Mouse (Mus musculus): ENCODE measurements around the gene Serpina10.
"Not testable (repeated sequence)": the region's sequence is repeated elsewhere in the genome, so short reads cannot be mapped to it uniquely, and the experiment has no call there.

Serpina10 gene

GRCm38 (mm10) chr12:103631203-103631612 is at the start of gene Serpina10:
TSS of gene Serpina10 (minus strand) at chr12:103631444.
- no peak for DNase-seq (ENCODE audit: low read depth, low spot score)

GRCm38 (mm10) chr12:103679853-103680252 is 48.6 kb upstream of the Serpina10 start:
- not testable (repeated sequence) for DNase-seq (ENCODE audit: low read depth, low spot score)

GRCm38 (mm10) chr12:103676039-103676438 is 44.8 kb upstream of the Serpina10 start, which contains the start of gene Serpina16:
TSS of gene Serpina16 (minus strand) at chr12:103676139.
- no peak for DNase-seq (ENCODE audit: low read depth, low spot score)

DNA sequence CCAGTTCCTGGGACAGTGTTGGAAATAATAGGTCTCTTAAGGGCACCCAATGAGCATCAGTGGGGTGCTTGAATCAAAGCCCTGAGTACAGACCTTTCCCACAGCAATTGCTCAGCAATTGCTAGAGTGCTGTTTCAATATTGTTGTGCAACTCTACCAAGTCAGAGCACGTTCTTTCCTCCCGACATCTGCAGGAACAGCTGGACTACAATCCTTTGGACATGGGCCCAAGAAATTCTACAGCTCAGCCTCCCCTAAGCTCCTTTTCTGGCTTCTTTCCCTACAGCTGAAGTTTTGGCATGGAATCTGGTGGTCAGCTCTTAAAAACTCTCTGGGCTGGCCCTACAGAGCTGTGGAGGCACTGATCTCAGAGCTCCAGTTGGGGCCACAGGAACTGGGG is 41.9 kb upstream of the Serpina10 start:
- DNase-seq (ENCODE audit: low read depth, low spot score), result no peak

GRCm38 (mm10) chr12:103671483-103671882 is 40.2 kb upstream of the Serpina10 start:
- DNase-seq (ENCODE audit: low read depth, low spot score), result no peak

DNA sequence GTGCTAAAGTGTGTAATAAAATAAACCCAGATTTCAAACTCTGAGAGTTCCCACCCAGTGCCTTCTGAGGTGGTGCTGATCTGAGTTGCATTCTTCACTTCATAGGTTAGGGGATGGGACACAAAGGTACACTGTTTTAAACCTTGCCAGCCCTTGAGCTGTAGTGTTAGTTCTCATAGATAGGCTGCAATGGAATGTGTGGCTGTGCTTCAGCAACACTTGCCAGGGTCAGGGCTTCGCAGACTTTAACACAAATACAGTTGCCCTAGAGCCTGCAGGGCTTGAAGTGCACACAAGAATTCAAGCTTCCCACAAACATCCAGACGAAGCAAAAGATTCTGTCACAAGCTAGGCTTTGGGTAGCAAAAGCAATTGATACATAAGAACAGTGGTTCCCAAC is 39.7 kb upstream of the Serpina10 start:
- DNase-seq (ENCODE audit: low read depth, low spot score), result no peak

DNA sequence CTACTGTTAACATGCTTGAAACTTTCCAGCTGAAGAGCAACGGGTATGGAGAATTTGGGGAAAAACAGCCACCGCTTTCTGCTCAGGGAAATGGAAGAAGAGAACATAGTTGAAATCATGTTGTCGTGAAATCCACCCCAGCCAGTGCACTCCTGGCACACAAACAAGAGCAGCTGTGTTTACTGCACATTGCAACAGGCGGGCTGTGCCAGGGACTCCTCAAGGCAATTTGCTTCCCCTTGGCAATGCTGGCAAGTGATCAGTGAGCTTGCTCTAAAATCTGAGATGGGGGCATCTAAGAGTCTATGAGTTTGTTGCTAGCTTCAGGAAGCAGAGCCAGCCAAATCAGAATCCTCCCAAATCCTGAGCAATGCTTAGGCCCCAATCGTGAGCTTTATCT is 39.1 kb upstream of the Serpina10 start:
- peak; percentile 53 for DNase-seq (ENCODE audit: low read depth, low spot score)

DNA sequence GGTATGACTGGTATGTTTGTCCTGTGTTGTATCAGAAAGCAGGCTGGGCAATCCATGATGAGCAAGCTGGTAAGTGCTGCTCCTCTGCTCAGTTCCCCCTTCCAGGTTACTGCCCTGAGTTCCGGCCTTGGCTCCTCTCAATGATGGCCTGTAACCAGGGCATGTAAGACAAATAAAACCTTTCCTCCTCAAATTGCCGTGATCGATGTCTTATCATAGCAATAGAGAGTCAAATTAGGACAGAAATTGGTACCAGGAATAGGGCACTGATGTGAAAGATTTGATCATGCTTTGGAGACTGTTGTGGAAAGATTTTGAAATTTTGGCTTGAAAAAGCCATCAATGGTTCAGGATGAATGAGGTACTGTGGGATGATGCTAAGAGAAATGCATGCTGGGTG is 34.0 kb upstream of the Serpina10 start:
- no peak for DNase-seq (ENCODE audit: low read depth, low spot score)

DNA sequence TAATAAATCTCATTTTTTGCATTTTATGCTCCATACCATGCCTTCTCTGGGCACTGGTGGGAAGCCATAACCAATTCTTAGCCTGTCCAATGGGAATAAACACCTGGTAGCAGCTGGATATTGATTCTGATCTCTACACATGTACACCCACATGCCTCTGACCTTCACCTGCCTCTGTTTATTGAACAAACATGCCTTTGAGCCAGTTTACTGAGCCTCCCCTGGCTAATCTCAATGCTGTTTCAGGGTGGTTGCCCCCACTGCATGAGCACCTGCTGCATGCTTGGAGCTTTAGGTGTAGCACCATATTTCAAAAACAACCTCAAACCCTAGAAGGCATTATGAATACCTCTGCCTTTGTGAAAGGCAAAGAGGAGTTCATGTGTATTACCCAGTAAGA is 30.8 kb upstream of the Serpina10 start:
- DNase-seq (ENCODE audit: low read depth, low spot score), result not testable (repeated sequence)

DNA sequence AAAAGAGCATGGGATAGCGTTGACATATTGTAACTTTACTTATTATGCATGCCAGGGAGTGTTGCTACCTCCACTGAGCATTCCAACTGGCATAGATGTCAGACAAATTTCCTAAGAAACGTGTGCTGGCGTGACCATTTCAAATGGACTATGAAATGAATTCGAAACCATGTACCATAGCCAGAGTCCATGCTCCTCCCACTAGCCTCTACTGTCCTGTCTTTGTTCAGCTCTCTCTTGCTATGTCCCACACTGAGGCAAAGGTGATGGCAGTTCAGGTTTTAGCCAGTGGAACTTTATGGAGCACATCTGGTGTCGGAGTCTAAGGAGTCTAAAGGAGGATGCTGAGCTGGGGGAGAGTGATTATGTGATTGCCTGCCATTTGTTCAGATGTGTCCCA is 28.8 kb upstream of the Serpina10 start:
- DNase-seq (ENCODE audit: low read depth, low spot score), result no peak

DNA sequence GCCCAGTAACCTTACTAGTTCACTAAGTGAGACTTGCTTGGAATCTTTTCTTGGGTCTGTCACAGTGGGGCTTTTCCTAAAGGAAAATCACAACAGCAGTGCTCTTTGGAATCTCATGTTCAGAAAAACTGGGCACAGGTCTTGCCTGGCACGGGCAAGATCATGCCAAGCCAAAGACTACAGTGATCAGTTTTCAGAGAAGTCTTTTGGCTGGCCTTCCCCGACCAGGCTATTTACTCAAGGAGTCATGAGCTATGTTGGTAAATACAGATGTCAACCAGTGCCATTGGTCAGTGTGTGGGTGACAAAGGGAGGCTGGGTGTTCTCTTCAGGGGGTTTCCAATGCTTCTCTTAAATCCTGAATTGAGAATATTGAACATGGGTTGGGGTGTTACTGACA is 27.9 kb upstream of the Serpina10 start:
- no peak for DNase-seq (ENCODE audit: low read depth, low spot score)

DNA sequence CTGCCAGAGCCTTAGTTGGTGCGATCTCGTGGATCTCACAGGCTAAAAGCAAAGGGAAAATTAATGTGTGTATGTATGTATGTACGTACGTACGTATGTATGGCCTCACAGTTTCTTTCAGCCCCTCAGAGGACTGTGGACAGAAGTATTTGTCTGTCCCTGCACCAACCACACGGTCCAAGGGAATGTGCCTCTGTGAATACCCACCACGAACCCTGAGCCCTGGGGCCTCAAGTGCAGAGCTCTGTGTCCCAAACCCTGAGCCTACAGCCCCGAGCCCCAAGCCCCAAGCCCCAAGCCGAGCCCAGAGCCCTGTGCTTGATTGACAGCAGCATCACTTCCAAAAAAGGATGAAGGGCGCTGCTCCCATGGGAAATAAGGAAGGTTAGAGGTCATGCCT is 26.7 kb upstream of the Serpina10 start:
- no peak for DNase-seq (ENCODE audit: low read depth, low spot score)

DNA sequence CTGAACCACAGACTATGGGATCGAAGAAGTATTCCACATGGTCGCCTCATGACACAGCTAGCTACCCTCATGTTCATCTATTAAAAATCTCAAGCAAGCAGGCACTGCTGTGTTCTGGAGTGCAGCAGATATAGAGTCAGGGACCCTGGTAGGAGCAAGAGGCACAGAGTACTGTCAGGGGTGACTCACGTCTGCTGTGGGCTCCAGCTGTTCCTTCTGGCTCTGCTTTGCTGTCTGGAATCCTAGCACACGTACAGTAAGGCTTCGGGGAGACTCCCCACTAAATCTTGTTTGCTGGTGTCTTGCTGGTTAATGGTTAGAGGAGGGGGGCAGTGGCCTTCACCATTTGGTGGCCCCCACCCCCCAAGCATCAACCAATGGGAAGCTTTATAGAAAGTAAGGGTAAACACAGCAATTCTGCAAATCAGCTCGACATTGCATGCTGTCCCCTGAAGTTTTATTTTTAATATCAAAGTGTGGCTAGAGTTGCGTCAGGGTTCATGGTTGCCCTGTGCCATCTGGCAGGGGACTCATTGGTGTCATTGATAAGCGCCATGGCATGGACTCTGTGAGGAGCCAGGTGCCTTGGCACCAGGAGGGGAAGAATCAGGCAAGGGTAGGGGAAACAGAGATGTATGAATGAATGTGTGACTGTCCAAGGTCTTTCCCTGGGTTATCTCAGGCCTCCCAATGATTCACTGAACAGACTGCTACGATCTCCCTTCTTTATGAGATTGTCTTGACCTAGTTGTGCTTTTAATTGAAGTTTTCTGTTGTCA is 25.8 kb upstream of the Serpina10 start, which contains the start of gene Serpina6:
Gene Serpina6 (minus strand): TSS at position 365 of the 779 bp plus-strand sequence.
- DNase-seq (ENCODE audit: low read depth, low spot score), result no peak

- DNase-seq (ENCODE audit: low read depth, low spot score), result no peak
Observed at GRCm38 (mm10) chr12:103655123-103656044, 24.1 kb upstream of the Serpina10 start.

DNA sequence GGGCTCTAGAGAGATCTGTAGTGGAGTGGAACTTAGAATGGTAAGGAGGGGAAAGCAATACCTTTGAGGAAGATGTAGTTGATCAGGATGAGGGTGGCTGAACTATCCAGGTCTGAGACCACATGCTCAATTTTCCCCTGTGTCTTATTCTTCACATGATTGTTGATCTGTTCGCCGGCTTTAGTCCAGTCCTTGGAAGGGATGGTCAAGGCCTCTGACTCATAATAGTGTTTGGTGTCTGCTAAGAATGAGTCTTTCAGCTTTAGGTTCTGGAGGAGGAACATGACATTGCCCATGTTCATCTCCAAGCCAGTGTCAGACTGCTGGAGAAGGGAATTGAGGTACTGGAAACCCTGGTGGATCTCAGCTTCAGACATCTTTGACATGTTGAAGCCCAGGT is 22.6 kb upstream of the Serpina10 start:
- DNase-seq (ENCODE audit: low read depth, low spot score), result no peak

DNA sequence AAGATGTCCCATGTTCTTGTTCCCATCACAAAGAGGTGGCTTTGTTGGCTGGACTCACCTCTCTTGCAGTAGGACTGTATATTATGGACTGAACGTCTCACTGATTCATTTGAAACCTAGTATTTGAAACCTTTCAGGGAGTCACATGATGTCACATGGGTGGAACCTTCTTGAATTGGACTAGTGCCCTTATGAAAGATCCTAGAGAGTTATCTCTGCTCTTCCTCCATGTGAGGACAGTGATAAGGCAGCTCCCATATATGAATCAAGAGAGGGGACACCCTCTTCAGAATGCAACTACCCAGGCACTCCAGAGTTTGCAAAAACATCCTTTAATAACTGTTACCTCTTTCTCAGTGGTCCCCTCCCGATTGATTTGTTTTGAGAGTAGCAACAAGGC is 15.1 kb upstream of the Serpina10 start:
- DNase-seq (ENCODE audit: low read depth, low spot score), result no peak

- no peak for DNase-seq (ENCODE audit: low read depth, low spot score)
Observed at GRCm38 (mm10) chr12:103644601-103645000, 13.4 kb upstream of the Serpina10 start.

DNA sequence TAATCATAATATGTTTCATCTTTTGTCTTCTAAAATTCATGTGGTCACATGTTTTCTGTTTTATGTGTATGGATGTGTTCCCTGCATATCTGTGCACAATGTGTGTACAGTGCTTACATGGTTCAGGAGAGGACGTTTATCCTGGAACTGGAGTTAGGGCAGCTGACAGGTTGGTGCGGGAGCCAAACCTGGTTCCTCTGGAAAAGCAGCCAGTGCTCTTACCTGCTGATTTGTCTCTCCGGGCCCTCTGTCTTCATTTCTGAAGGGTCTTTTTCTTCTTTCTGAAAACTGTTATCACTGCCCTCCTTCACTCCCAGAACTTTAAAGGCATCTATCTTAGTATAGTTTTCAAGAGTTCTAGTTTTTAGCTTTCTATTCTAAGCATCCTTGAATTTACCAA is 12.6 kb upstream of the Serpina10 start:
- DNase-seq (ENCODE audit: low read depth, low spot score), result no peak

GRCm38 (mm10) chr12:103643336-103643735 is 12.1 kb upstream of the Serpina10 start:
- DNase-seq (ENCODE audit: low read depth, low spot score), result peak; percentile 5

DNA sequence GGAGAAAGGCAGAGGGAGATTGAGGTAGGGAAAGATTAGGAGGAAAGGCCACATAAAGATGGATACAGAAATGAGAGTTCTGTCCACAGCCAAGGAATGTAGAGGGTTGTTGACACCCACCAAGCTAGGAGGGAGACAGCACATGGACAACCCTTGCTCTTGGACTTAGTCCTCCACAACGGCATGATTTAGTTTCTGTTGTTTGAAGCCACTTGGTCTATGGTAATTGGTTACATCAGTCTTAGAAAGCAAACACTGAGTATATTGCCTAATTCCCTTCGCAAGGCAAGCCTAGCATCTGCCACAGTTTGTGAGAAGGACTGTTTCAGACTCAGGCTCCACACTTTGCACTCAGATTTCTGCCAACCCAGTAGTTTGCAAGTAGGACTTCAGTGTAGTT is 4.6 kb upstream of the Serpina10 start:
- DNase-seq (ENCODE audit: low read depth, low spot score), result no peak

DNA sequence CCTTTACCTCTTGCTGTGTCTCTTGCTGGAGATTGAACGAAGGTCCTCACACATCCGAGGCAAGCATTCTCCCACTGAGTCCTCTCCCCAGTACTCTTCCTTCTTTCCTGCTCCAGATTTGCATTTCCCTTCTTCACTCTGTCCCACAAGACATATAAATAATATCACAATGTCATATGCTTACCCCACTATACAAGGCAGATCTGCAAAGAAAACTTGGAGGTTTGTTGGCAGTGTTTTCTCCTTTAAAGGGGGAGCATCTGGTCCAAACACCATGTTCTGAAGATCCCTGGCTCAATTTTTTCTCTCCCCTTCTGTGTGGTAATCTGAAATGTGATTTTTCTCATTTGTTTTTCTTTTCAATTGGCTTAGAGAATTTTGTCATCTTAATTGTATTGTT is 3.2 kb upstream of the Serpina10 start:
- DNase-seq (ENCODE audit: low read depth, low spot score), result peak; percentile 42

- DNase-seq (ENCODE audit: low read depth, low spot score), result no peak
Observed at GRCm38 (mm10) chr12:103616860-103617261, 14.4 kb downstream of the Serpina10 start.

All from telencephalon, adult 2 months (tissue).